Mouse (Mus musculus): Measurements from ENCODE around the gene Fbxl4.

DNA sequence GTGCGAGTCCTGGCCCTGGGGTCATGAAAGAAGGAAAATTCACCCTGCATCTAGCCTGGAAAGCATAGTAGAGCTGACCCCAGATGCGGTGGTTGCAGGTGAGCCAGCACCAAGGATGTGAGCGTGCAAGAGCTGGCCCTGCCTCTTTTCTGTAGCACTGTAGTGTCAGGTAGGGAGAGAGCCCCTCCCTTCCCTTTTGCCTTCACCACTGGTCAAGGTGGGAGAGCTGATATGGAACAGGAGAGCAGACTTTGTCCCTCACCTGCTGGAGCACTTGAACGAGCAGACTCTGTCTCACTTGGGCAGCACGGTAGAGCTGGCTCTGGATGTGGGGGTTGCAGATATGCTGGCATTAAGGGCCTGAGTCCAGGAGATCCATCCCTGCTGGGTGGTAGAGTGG is 39.7 kb downstream of the Fbxl4 start:
- TF ChIP-seq POLR2A (IDR thresholded peaks at IDR 0.05; ENCODE audit: borderline replicate concordance, extremely low read depth, low read depth, low read length) (no peak), CTCF (IDR thresholded peaks at IDR 0.05; ENCODE audit: insufficient read depth, low read length) (no peak)

Data from lung, adult 2 months (tissue).